Mouse (Mus musculus) liver, embryonic 14.5 days (tissue): ENCODE data around the gene Otud7b.

Experiments used
- CTCF ChIP-seq: IDR thresholded peaks from 2 replicates; pipeline ENCODE4 v1.5.1; 2016; ENCODE audit warnings: antibody characterized with exemption, low read depth, control low read depth
- EP300 ChIP-seq: IDR thresholded peaks from 2 replicates; pipeline ENCODE4 v1.6.1; 2016; ENCODE audit warnings: antibody characterized with exemption, low read depth

DNA sequence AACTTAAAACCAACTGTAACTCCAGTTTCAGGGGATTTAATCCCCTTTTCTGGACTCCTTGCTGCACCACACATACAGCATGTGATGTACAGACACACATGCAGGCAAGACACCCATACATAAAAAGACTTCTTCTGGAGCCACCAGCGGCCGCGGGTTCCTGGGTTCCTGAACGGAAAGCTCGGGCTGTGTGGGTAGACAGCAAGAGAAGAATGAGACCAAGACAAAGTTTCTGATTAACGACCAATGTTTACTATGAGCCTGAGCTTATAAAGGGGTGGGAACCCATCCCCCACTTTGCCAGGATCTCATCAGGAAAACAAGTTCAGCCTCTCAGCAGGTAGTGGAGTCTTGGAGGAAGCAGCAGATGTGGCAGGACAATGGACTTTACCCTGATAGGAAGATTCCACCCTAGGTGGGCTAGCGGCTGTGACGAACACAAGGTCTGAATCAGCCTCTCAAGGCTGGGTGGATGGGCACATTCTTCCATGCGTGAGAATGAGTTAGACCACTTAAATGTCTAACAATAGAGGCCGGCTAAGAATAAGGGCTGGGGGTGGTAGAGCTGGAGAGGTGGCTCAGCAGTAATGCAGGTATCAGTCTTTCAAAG lies 20.1 kb upstream of the Otud7b start:
- TF ChIP-seq EP300 (no peak), CTCF (no peak)
